Mouse (Mus musculus): ENCODE data around the gene Ccm2l.

- TF ChIP-seq MAFK (IDR thresholded peaks at IDR 0.05; ENCODE audit: insufficient read depth, low read depth, low read length) (no peak), ZNF384 (IDR thresholded peaks at IDR 0.05; ENCODE audit: low read depth, low read length) (no peak), HCFC1 (IDR thresholded peaks at IDR 0.05; ENCODE audit: borderline replicate concordance, insufficient read depth, low read length) (no peak), CHD2 (IDR thresholded peaks at IDR 0.05; ENCODE audit: low read depth, low read length) (no peak), ZC3H11A (IDR thresholded peaks at IDR 0.05; ENCODE audit: borderline replicate concordance, low read depth, low read length) (no peak)
Observed at GRCm38 (mm10) chr2:153125875-153126274, 60.1 kb downstream of the Ccm2l start.

All from ES-E14 (cell line).